Mouse (Mus musculus) heart, adult 2 months (tissue): ENCODE measurements at regions not wholly inside any gene's neighbourhood (a gene's known extent, or its start where the extent isn't known, plus 50 kb on each side); places are given as distances from the start of the nearest gene placed in this dataset.

Experiments used
- DNase-seq, 2 experiments: peaks; one replicate each; pipeline ENCODE4 v3.0.0; 2021
- H3K27ac ChIP-seq: fragments of 200-600 bp; 2 replicates; pipeline ENCODE4 v1.8.1; 2022
- H3K27me3 ChIP-seq: fragments of 200-500 bp; 2 replicates; pipeline ENCODE4 v1.6.1; 2012; ENCODE audit warnings: mild to moderate bottlenecking, low read length, inconsistent platforms, mixed read lengths; ENCODE audit not compliant: control insufficient read depth, insufficient read depth
- H3K36me3 ChIP-seq: fragments of 200-500 bp; 2 replicates; pipeline ENCODE4 v1.6.1; 2012; ENCODE audit warnings: low read length, inconsistent platforms; ENCODE audit not compliant: control insufficient read depth, insufficient read depth
- H3K4me1 ChIP-seq: fragments of 200-500 bp; 2 replicates; pipeline ENCODE4 v1.6.1; 2011; ENCODE audit warnings: low read length; ENCODE audit not compliant: control insufficient read depth, insufficient read depth
- H3K4me3 ChIP-seq: fragments of 200-600 bp; 2 replicates; pipeline ENCODE4 v1.8.1; 2022
- H3K79me2 ChIP-seq: fragments of 200-500 bp; replicated peaks from 2 replicates; pipeline ENCODE4 v1.6.1; 2012; ENCODE audit warnings: mild to moderate bottlenecking, inconsistent platforms, low read length, moderate library complexity, mixed read lengths; ENCODE audit not compliant: control insufficient read depth, insufficient read depth
- H3K9ac ChIP-seq: fragments of 200-500 bp; 2 replicates; pipeline ENCODE4 v1.6.1; 2012; ENCODE audit warnings: low read depth, mild to moderate bottlenecking, control low read depth, inconsistent platforms, low read length, mixed read lengths
- CTCF ChIP-seq: fragments of 200-600 bp; IDR thresholded peaks from 2 replicates; pipeline ENCODE4 v1.8.1; 2022; ENCODE audit warnings: antibody characterized with exemption, mild to moderate bottlenecking, moderate library complexity
- EP300 ChIP-seq: fragments of 200-500 bp; IDR thresholded peaks from 2 replicates; pipeline ENCODE4 v1.6.1; 2011; ENCODE audit warnings: low read depth, low read length, control low read depth; ENCODE audit not compliant: insufficient read depth
- POLR2A ChIP-seq: fragments of 200-500 bp; IDR thresholded peaks from 2 replicates; pipeline ENCODE4 v1.6.1; 2011; ENCODE audit warnings: mild to moderate bottlenecking, low read depth, low read length, control low read depth; ENCODE audit not compliant: insufficient read depth
- WGBS: fragments of 180-500 bp; shearing (Covaris S2); methylation state at CpG from one replicate; pipeline ENCODE4 v1.1.7; 2018; 5-methylcytosine and 5-hydroxymethylcytosine counted together
- intact Hi-C: fragments of 180-260 bp; cut with DNase I; formaldehyde crosslinking; loops from one replicate; pipeline ENCODE4 v1.15.1; 2025

- Histone ChIP-seq H3K79me2 (no peaks in the 10 kb centered on the region), H3K9ac (no peak overlapping the region), H3K27ac (no peak overlapping the region), H3K27me3 (no peaks in the 10 kb centered on the region), H3K4me3 (no peak overlapping the region), H3K4me1 (no peaks in the 10 kb centered on the region), H3K36me3 (no peaks in the 10 kb centered on the region)
- no peak for DNase-seq
- intact Hi-C loops: no loop called here
- WGBS: 62% methylated on average over 3 of the region's 3 CpGs
- TF ChIP-seq EP300 (no peak), POLR2A (no peak), CTCF (no peak)
Measured at GRCm38 (mm10) chr12:49449396-49449795, 64.4 kb downstream of the Gm43517 start.

- no peak for TF ChIP-seq CTCF
- TF ChIP-seq EP300: no peak
- TF ChIP-seq POLR2A: no peak
- H3K27ac ChIP-seq: no peak overlapping the region
- H3K4me3 ChIP-seq: no peak overlapping the region
- H3K4me1 ChIP-seq: no peaks in the 10 kb centered on the region
- WGBS: 77% methylated on average over 1 of the region's 1 CpGs
- DNase-seq: no peak
- intact Hi-C loops: no loop called here
- H3K9ac ChIP-seq: no peak overlapping the region
- no peaks in the 10 kb centered on the region for H3K79me2 ChIP-seq
- no peaks in the 10 kb centered on the region for H3K27me3 ChIP-seq
- no peaks in the 10 kb centered on the region for H3K36me3 ChIP-seq
Measured at GRCm38 (mm10) chr12:49468059-49468458, 83.1 kb downstream of the Gm43517 start.

GRCm38 (mm10) chr12:49473371-49473770 lies 88.4 kb downstream of the Gm43517 start:
- Histone ChIP-seq H3K9ac (no peak overlapping the region), H3K27me3 (no peaks in the 10 kb centered on the region), H3K4me1 (no peaks in the 10 kb centered on the region), H3K4me3 (no peak overlapping the region), H3K36me3 (no peaks in the 10 kb centered on the region), H3K79me2 (no peaks in the 10 kb centered on the region), H3K27ac (no peak overlapping the region)
- TF ChIP-seq CTCF (no peak), EP300 (no peak), POLR2A (no peak)
- DNase-seq: peak; percentile 37 to 45
- intact Hi-C loops: no loop called here
- WGBS: 57% methylated on average over 3 of the region's 3 CpGs

- TF ChIP-seq EP300 (no peak), CTCF (no peak), POLR2A (no peak)
- Histone ChIP-seq H3K79me2 (no peaks in the 10 kb centered on the region), H3K4me3 (no peak overlapping the region), H3K9ac (no peak overlapping the region), H3K36me3 (no peaks in the 10 kb centered on the region), H3K27ac (no peak overlapping the region), H3K4me1 (no peaks in the 10 kb centered on the region), H3K27me3 (no peaks in the 10 kb centered on the region)
- WGBS: 62% methylated on average over 3 of the region's 3 CpGs
- intact Hi-C loops: no loop called here
- DNase-seq: no peak
Measured at GRCm38 (mm10) chr12:49480656-49481055, 95.7 kb downstream of the Gm43517 start.

DNA sequence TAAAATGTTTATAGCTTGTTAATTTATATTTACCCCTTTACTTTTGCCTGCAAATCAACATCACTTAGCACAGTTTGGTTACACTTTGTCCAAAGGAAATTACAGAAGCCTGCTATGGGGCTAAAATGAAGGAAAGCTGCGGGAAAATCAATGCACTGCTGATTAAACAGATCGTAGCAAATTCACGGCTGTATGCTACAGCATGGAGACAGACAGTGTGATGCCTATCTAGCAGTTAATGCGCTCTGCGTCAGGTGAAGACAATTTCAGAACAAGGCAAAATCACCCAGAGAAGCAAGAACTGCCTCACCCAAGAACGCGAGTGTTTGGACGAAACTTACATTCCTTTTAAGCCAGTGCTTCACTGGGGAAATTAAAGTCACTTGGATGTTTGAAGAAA lies 96.2 kb downstream of the Gm43517 start:
- TF ChIP-seq POLR2A: no peak
- no peak for TF ChIP-seq CTCF
- TF ChIP-seq EP300: no peak
- Histone ChIP-seq H3K9ac (no peak overlapping the region), H3K27me3 (no peaks in the 10 kb centered on the region), H3K36me3 (no peaks in the 10 kb centered on the region), H3K4me3 (no peak overlapping the region), H3K27ac (no peak overlapping the region), H3K79me2 (no peaks in the 10 kb centered on the region), H3K4me1 (no peaks in the 10 kb centered on the region)
- DNase-seq: no peak
- WGBS: 70% methylated on average over 8 of the region's 8 CpGs
- intact Hi-C loops: no loop called here

- no peak for DNase-seq
- no peak overlapping the region for H3K4me3 ChIP-seq
- no peak overlapping the region for H3K9ac ChIP-seq
- H3K79me2 ChIP-seq: no peaks in the 10 kb centered on the region
- no peaks in the 10 kb centered on the region for H3K4me1 ChIP-seq
- no peak overlapping the region for H3K27ac ChIP-seq
- intact Hi-C loops: no loop called here
- TF ChIP-seq EP300: no peak
- no peak for TF ChIP-seq POLR2A
- TF ChIP-seq CTCF: no peak
- WGBS: 64% methylated on average over 4 of the region's 4 CpGs
- no peaks in the 10 kb centered on the region for H3K27me3 ChIP-seq
- no peaks in the 10 kb centered on the region for H3K36me3 ChIP-seq
Measured at GRCm38 (mm10) chr12:49482367-49482766, 97.4 kb downstream of the Gm43517 start.
